Mouse (Mus musculus): ENCODE results near the gene Zim1. TPM values are rescaled to one million over a fixed set of nuclear protein-coding genes. Genes with fewer than 3 reads are reported as not detected.

Gene Zim1
- polyA plus RNA-seq, 1 experiment from 2014 or later: 11.6 TPM

GRCm38 (mm10) chr7:6663430-6663829, 32.8 kb downstream of the Zim1 start:
- no peaks in the 10 kb centered on the region for H3K27me3 ChIP-seq (ENCODE audit: control insufficient read depth, insufficient read depth, low read length)
- H3K4me2 ChIP-seq (ENCODE audit: low read depth, low read length): no peak overlapping the region
- ATAC-seq (replicated peaks; ENCODE audit: extremely low read depth, insufficient read depth, low FRiP score): no peak
- WGBS: 80% methylated on average over 7 of the region's 7 CpGs
- no peak overlapping the region for H3K27ac ChIP-seq (ENCODE audit: low read length)
- H3K9me3 ChIP-seq (replicated peaks; ENCODE audit: control insufficient read depth, low read length): no peaks in the 10 kb centered on the region
- H3K4me3 ChIP-seq (ENCODE audit: low read length): no peak overlapping the region
- no peak overlapping the region for H3K9ac ChIP-seq (ENCODE audit: low read length)
- no peaks in the 10 kb centered on the region for H3K36me3 ChIP-seq (ENCODE audit: control insufficient read depth, insufficient read depth)
- peaks cover 4% of the 10 kb centered on the region for H3K4me1 ChIP-seq (ENCODE audit: control insufficient read depth, insufficient read depth, low read length)

DNA sequence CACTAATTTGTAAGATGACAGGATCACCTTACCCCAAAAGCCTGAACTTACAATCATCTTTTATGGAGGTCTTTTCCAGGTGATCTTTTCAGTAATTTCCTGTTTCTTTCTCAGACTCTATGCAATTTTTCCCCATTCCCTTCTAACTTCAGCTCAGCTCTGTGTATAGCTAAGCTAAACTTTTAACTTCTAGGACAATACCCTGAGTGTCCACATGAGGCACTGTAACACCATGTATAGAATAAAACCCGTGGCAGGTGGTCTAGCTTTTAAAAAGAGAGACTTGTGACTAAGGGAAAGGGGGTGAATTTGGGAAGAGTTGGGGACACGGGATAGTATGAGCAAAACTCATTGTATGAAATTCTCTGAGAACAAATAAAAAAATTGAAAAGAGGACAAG, 36.6 kb downstream of the Zim1 start:
- no peaks in the 10 kb centered on the region for H3K36me3 ChIP-seq (ENCODE audit: control insufficient read depth, insufficient read depth)
- no peaks in the 10 kb centered on the region for H3K27me3 ChIP-seq (ENCODE audit: control insufficient read depth, insufficient read depth, low read length)
- no peak for ATAC-seq (replicated peaks; ENCODE audit: extremely low read depth, insufficient read depth, low FRiP score)
- H3K9me3 ChIP-seq (replicated peaks; ENCODE audit: control insufficient read depth, low read length): no peaks in the 10 kb centered on the region
- H3K4me2 ChIP-seq (ENCODE audit: low read depth, low read length): no peak overlapping the region
- H3K27ac ChIP-seq (ENCODE audit: low read length): no peak overlapping the region
- H3K4me1 ChIP-seq (ENCODE audit: control insufficient read depth, insufficient read depth, low read length): no peaks in the 10 kb centered on the region
- no peak overlapping the region for H3K9ac ChIP-seq (ENCODE audit: low read length)
- H3K4me3 ChIP-seq (ENCODE audit: low read length): no peak overlapping the region
- WGBS: 21% methylated on average over 2 of the region's 2 CpGs

DNA sequence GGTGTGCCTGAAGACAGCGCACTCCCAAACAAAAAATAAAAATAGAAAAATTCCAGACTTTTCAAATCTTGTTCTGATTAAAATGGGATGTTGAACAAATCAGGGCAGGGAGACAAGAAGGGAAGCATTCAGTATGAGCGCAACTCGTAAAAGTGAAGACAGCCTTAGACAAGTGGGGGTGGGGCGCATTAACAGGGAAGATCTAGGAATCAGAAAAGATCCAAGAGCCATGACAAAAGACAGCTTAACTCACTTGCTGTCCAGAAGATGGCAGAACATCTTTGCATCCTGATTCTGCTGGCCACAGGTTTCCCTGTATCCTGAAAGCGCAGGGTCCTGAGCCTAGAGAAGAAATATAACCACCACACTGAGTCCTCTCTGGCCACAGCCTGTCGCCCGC, 37.6 kb downstream of the Zim1 start:
- no peak for ATAC-seq (replicated peaks; ENCODE audit: extremely low read depth, insufficient read depth, low FRiP score)
- 84% methylated on average over 7 of the region's 7 CpGs for WGBS
- Histone ChIP-seq H3K4me1 (ENCODE audit: control insufficient read depth, insufficient read depth, low read length) (no peaks in the 10 kb centered on the region), H3K9me3 (replicated peaks; ENCODE audit: control insufficient read depth, low read length) (no peaks in the 10 kb centered on the region), H3K27ac (ENCODE audit: low read length) (no peak overlapping the region), H3K4me3 (ENCODE audit: low read length) (no peak overlapping the region), H3K4me2 (ENCODE audit: low read depth, low read length) (no peak overlapping the region), H3K27me3 (ENCODE audit: control insufficient read depth, insufficient read depth, low read length) (no peaks in the 10 kb centered on the region), H3K36me3 (ENCODE audit: control insufficient read depth, insufficient read depth) (no peaks in the 10 kb centered on the region), H3K9ac (ENCODE audit: low read length) (no peak overlapping the region)

DNA sequence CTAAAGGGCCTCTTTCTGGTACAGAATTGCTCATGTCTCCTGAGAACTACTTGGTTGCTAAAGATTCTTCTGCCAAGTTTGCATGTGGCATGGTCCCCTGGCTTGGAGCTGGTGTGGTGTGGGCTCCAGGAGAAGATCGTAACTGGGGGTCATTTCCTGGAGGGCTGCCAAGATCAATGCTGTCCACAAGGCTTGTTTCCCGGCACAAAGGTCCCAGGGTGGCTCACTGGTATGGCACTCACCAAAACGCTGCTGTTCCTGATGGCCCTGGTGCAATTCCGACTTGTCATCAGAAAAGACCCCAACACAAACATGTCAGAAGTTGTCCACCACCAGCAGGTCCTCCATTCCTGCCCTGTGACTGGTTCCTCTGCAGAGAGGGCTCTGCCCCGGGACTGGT, 44.1 kb downstream of the Zim1 start:
- Histone ChIP-seq H3K4me2 (ENCODE audit: low read depth, low read length) (no peak overlapping the region), H3K9me3 (replicated peaks; ENCODE audit: control insufficient read depth, low read length) (no peaks in the 10 kb centered on the region), H3K27me3 (ENCODE audit: control insufficient read depth, insufficient read depth, low read length) (no peaks in the 10 kb centered on the region), H3K4me3 (ENCODE audit: low read length) (no peak overlapping the region), H3K27ac (ENCODE audit: low read length) (no peak overlapping the region), H3K36me3 (ENCODE audit: control insufficient read depth, insufficient read depth) (no peaks in the 10 kb centered on the region), H3K4me1 (ENCODE audit: control insufficient read depth, insufficient read depth, low read length) (no peaks in the 10 kb centered on the region), H3K9ac (ENCODE audit: low read length) (no peak overlapping the region)
- no peak for ATAC-seq (replicated peaks; ENCODE audit: extremely low read depth, insufficient read depth, low FRiP score)
- 71% methylated on average over 5 of the region's 5 CpGs for WGBS

DNA sequence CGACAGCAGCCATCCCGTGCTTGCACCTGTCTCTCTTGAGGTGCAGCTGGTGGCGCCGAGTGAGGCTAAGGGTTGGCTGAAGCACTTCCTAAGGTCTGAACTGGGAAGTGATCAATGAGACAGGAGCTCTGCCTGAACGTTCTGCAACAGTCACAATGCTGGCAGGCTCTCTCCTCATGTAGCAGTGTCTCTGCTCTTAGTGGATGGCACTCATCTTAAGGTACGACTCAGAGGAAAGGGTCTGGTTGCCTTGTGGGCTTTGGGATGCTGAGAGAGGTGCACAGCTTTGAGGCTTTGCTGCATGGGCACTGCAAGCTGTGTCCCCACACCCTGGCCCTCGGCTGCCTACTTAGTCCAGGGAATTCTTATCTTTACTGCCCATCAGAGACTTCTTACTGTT, 45.0 kb downstream of the Zim1 start:
- 60% methylated on average over 7 of the region's 7 CpGs for WGBS
- H3K9me3 ChIP-seq (replicated peaks; ENCODE audit: control insufficient read depth, low read length): no peaks in the 10 kb centered on the region
- H3K27ac ChIP-seq (ENCODE audit: low read length): no peak overlapping the region
- no peaks in the 10 kb centered on the region for H3K4me1 ChIP-seq (ENCODE audit: control insufficient read depth, insufficient read depth, low read length)
- H3K36me3 ChIP-seq (ENCODE audit: control insufficient read depth, insufficient read depth): no peaks in the 10 kb centered on the region
- ATAC-seq (replicated peaks; ENCODE audit: extremely low read depth, insufficient read depth, low FRiP score): no peak
- H3K4me2 ChIP-seq (ENCODE audit: low read depth, low read length): no peak overlapping the region
- H3K4me3 ChIP-seq (ENCODE audit: low read length): no peak overlapping the region
- no peaks in the 10 kb centered on the region for H3K27me3 ChIP-seq (ENCODE audit: control insufficient read depth, insufficient read depth, low read length)
- no peak overlapping the region for H3K9ac ChIP-seq (ENCODE audit: low read length)

DNA sequence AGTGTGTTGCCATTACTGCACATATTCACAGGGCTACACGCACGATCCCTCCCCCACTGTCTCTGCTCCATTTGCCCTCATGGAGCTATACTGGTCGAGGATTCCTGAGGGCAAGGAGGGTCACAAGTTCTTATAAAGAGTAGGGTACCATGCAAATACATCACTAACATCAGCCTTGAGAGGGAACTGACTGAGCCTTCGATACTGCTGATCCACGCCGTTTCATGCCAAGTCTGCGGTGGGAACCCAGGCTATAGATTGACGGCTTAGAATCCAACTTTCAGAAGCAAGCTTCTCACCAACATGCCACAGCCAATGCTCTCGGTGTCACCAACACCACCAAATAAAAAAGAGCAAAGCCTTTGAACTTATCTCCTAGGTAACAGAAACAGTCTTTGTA, 45.7 kb downstream of the Zim1 start:
- Histone ChIP-seq H3K9ac (ENCODE audit: low read length) (no peak overlapping the region), H3K4me2 (ENCODE audit: low read depth, low read length) (no peak overlapping the region), H3K4me1 (ENCODE audit: control insufficient read depth, insufficient read depth, low read length) (no peaks in the 10 kb centered on the region), H3K9me3 (replicated peaks; ENCODE audit: control insufficient read depth, low read length) (no peaks in the 10 kb centered on the region), H3K4me3 (ENCODE audit: low read length) (no peak overlapping the region), H3K27ac (ENCODE audit: low read length) (no peak overlapping the region), H3K27me3 (ENCODE audit: control insufficient read depth, insufficient read depth, low read length) (no peaks in the 10 kb centered on the region), H3K36me3 (ENCODE audit: control insufficient read depth, insufficient read depth) (no peaks in the 10 kb centered on the region)
- ATAC-seq (replicated peaks; ENCODE audit: extremely low read depth, insufficient read depth, low FRiP score): no peak
- WGBS: 84% methylated on average over 9 of the region's 9 CpGs

GRCm38 (mm10) chr7:6645821-6646220, 50.4 kb downstream of the Zim1 start:
- Histone ChIP-seq H3K4me2 (ENCODE audit: low read depth, low read length) (no peak overlapping the region), H3K9me3 (replicated peaks; ENCODE audit: control insufficient read depth, low read length) (no peaks in the 10 kb centered on the region), H3K27me3 (ENCODE audit: control insufficient read depth, insufficient read depth, low read length) (no peaks in the 10 kb centered on the region), H3K4me1 (ENCODE audit: control insufficient read depth, insufficient read depth, low read length) (no peaks in the 10 kb centered on the region), H3K36me3 (ENCODE audit: control insufficient read depth, insufficient read depth) (no peaks in the 10 kb centered on the region), H3K4me3 (ENCODE audit: low read length) (no peak overlapping the region), H3K9ac (ENCODE audit: low read length) (no peak overlapping the region), H3K27ac (ENCODE audit: low read length) (no peak overlapping the region)
- 86% methylated on average over 3 of the region's 3 CpGs for WGBS
- no peak for ATAC-seq (replicated peaks; ENCODE audit: extremely low read depth, insufficient read depth, low FRiP score)

- Histone ChIP-seq H3K36me3 (ENCODE audit: control insufficient read depth, insufficient read depth) (no peaks in the 10 kb centered on the region), H3K27me3 (ENCODE audit: control insufficient read depth, insufficient read depth, low read length) (no peaks in the 10 kb centered on the region), H3K4me2 (ENCODE audit: low read depth, low read length) (no peak overlapping the region), H3K4me1 (ENCODE audit: control insufficient read depth, insufficient read depth, low read length) (no peaks in the 10 kb centered on the region), H3K27ac (ENCODE audit: low read length) (no peak overlapping the region), H3K9me3 (replicated peaks; ENCODE audit: control insufficient read depth, low read length) (peaks cover 4% of the 10 kb centered on the region; the same call in 1 of the 2 replicates), H3K9ac (ENCODE audit: low read length) (no peak overlapping the region), H3K4me3 (ENCODE audit: low read length) (no peak overlapping the region)
- 80% methylated on average over 4 of the region's 4 CpGs for WGBS
- no peak for ATAC-seq (replicated peaks; ENCODE audit: extremely low read depth, insufficient read depth, low FRiP score)
Measured at GRCm38 (mm10) chr7:6638076-6638475, 58.2 kb downstream of the Zim1 start.

DNA sequence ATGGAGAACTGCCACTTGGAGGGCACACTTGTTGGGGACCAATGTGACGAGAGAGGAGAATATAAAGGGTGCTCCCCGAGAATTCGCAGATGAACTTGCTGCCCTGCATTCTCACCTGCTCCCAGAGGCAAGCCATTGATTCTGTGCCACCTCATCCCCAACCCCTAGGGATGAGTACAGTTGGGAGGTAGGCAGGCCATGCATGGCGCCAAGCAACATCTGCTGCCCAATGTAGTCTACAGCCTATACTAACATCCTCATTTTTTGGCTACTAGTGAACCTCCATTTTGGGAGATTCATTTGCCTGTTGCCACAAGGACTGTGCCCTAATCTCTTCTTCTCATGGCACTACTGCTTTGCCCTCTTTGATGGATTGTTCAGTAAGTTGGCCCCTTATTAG, 59.5 kb downstream of the Zim1 start:
- peaks cover 4% of the 10 kb centered on the region; the same call in 1 of the 2 replicates for H3K9me3 ChIP-seq (replicated peaks; ENCODE audit: control insufficient read depth, low read length)
- no peaks in the 10 kb centered on the region for H3K27me3 ChIP-seq (ENCODE audit: control insufficient read depth, insufficient read depth, low read length)
- H3K4me3 ChIP-seq (ENCODE audit: low read length): no peak overlapping the region
- H3K36me3 ChIP-seq (ENCODE audit: control insufficient read depth, insufficient read depth): no peaks in the 10 kb centered on the region
- no peak overlapping the region for H3K9ac ChIP-seq (ENCODE audit: low read length)
- H3K4me2 ChIP-seq (ENCODE audit: low read depth, low read length): no peak overlapping the region
- WGBS: 85% methylated on average over 4 of the region's 4 CpGs
- ATAC-seq (replicated peaks; ENCODE audit: extremely low read depth, insufficient read depth, low FRiP score): no peak
- no peaks in the 10 kb centered on the region for H3K4me1 ChIP-seq (ENCODE audit: control insufficient read depth, insufficient read depth, low read length)
- no peak overlapping the region for H3K27ac ChIP-seq (ENCODE audit: low read length)

- 67% methylated on average over 3 of the region's 3 CpGs for WGBS
- no peak for ATAC-seq (replicated peaks; ENCODE audit: extremely low read depth, insufficient read depth, low FRiP score)
- Histone ChIP-seq H3K9ac (ENCODE audit: low read length) (no peak overlapping the region), H3K9me3 (replicated peaks; ENCODE audit: control insufficient read depth, low read length) (peaks cover 4% of the 10 kb centered on the region; the same call in 1 of the 2 replicates), H3K4me2 (ENCODE audit: low read depth, low read length) (no peak overlapping the region), H3K27me3 (ENCODE audit: control insufficient read depth, insufficient read depth, low read length) (no peaks in the 10 kb centered on the region), H3K4me1 (ENCODE audit: control insufficient read depth, insufficient read depth, low read length) (no peaks in the 10 kb centered on the region), H3K27ac (ENCODE audit: low read length) (no peak overlapping the region), H3K36me3 (ENCODE audit: control insufficient read depth, insufficient read depth) (no peaks in the 10 kb centered on the region), H3K4me3 (ENCODE audit: low read length) (no peak overlapping the region)
Measured at GRCm38 (mm10) chr7:6635831-6636230, 60.4 kb downstream of the Zim1 start.
